Mouse (Mus musculus) brain, embryonic 14.5 days (tissue): ENCODE data around the gene Polk. TPM values are rescaled to one million over a fixed set of nuclear protein-coding genes. Genes with fewer than 3 reads are reported as not detected.

Experiments used
- DNase-seq: peaks from one replicate; pipeline ENCODE4 v3.0.0-alpha.2; 2011; ENCODE audit warnings: low read depth
- CTCF ChIP-seq: fragments of 200-500 bp; IDR thresholded peaks from 2 replicates; pipeline ENCODE4 v1.5.1; 2012; ENCODE audit warnings: inconsistent platforms, mild to moderate bottlenecking, moderate library complexity, borderline replicate concordance; ENCODE audit not compliant: insufficient read depth, insufficient read length; ENCODE audit errors: extremely low read depth
- POLR2A ChIP-seq: fragments of 200-500 bp; IDR thresholded peaks from 2 replicates; pipeline ENCODE4 v1.6.1; 2012; ENCODE audit warnings: mild to moderate bottlenecking, inconsistent platforms, borderline replicate concordance; ENCODE audit not compliant: poor library complexity, insufficient read depth, insufficient read length, severe bottlenecking; ENCODE audit errors: extremely low read depth
- polyA plus RNA-seq: library from polyadenylated mRNA; depleted of rRNA; stranded (reverse); fragments of >200 nt; gene quantifications from 2 replicates; pipeline ENCODE4 v1.2.3, GENCODE M21; 2012

The Polk gene
- polyA plus RNA-seq, 1 experiment: 4.8 TPM

DNA sequence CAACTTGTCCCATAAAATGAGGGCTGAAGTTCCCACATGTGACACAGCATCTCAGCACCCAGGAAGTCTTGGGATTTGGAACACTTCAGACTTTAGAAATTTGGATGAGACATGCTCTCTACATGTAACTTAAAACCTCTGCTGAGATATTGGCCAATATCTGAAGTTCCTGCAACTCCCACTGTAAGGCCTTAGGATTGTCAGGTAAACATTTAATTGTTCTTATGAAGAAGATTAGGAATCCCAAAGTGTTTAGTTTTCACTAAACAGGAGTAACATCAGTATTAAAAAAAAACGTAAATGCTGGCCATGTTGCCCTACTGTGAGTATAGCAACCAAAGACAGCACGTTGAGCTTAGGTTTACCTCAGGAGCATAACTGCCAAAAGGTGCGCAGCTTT lies 51.9 kb downstream of the Polk start, which contains the start of gene Gm17622:
Gm17622 (plus strand) TSS at position 301 of the 400 bp plus-strand sequence.
- no peak for TF ChIP-seq POLR2A
- TF ChIP-seq CTCF: no peak
- DNase-seq: no peak

- TF ChIP-seq CTCF: no peak
- no peak for TF ChIP-seq POLR2A
- no peak for DNase-seq
Observed at GRCm38 (mm10) chr13:96487968-96488367, 54.4 kb downstream of the Polk start.

GRCm38 (mm10) chr13:96487230-96487629 lies 55.1 kb downstream of the Polk start:
- no peak for DNase-seq
- TF ChIP-seq CTCF (no peak), POLR2A (no peak)

DNA sequence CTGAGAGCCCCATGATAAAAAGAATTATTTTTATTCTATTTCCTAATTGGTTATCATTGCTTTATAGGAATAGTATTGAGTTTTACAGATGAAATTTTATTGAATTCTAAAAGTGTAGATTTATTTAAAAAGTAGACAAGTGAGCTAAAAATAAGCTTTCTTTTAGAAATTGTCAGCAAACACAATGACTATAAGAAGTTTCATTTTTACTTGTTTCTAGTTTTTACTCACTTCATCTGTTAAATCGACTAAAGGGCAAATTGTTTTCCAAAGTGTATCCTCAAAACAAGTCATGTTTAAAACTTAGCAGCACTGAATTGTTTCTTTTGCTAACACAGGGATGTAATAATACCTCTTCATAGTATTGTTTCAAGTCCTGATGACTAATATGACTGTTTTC lies 63.4 kb downstream of the Polk start:
- no peak for DNase-seq
- no peak for TF ChIP-seq CTCF
- no peak for TF ChIP-seq POLR2A

- no peak for TF ChIP-seq POLR2A
- no peak for TF ChIP-seq CTCF
- no peak for DNase-seq
Observed at GRCm38 (mm10) chr13:96477226-96477625, 65.2 kb downstream of the Polk start.

GRCm38 (mm10) chr13:96470957-96471356 lies 71.4 kb downstream of the Polk start, which contains the start of gene Ankdd1b:
TSS of gene Ankdd1b (minus strand) at chr13:96471198.
- TF ChIP-seq POLR2A: no peak
- no peak for TF ChIP-seq CTCF
- no peak for DNase-seq

- TF ChIP-seq POLR2A (no peak), CTCF (no peak)
- DNase-seq: no peak
Observed at GRCm38 (mm10) chr13:96470556-96470955, 71.8 kb downstream of the Polk start.

GRCm38 (mm10) chr13:96468678-96469077 lies 73.7 kb downstream of the Polk start:
- TF ChIP-seq CTCF: no peak
- DNase-seq: no peak

DNA sequence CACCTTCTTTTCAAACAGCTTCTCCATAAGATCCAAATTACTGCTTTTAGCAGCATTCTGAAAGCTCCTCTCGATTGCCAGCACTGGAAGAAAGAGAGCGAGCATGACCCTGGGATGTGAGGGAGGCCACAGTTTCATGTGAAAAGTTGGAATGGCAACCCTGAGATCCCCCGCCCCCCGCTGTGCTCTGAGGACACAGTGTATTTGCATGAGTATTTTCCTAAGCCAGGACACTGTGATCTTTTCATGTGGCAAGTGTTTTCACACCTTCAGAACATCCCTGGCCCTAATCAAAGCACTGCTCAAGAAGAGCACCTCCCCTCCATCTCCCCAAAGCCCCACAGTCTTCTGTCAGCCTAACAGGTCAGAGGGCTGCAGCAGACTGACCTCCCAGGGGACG lies 77.1 kb downstream of the Polk start:
- TF ChIP-seq POLR2A: no peak
- no peak for TF ChIP-seq CTCF
- DNase-seq: no peak

DNA sequence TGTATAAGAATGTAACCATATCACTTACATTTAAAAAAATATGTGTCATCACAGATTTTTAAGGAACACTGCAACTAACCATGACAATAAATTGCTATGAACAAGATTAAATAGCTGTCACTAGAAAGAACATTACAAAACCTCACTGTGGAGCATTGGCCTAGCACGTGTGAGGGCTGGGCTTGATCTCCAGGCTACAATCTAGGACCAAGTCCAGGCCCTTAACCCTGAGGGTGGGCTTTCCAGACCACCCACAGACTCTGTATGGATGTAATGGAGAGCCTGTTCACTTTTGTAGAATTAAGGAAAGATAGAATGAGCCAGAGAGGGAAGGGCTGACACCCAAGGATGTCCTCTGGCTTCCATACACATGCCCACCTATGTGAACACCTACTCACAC lies 79.7 kb downstream of the Polk start:
- DNase-seq: no peak
- TF ChIP-seq CTCF (no peak), POLR2A (no peak)

GRCm38 (mm10) chr13:96458606-96459005 lies 83.8 kb downstream of the Polk start:
- DNase-seq: no peak
- TF ChIP-seq POLR2A: no peak
- no peak for TF ChIP-seq CTCF

DNA sequence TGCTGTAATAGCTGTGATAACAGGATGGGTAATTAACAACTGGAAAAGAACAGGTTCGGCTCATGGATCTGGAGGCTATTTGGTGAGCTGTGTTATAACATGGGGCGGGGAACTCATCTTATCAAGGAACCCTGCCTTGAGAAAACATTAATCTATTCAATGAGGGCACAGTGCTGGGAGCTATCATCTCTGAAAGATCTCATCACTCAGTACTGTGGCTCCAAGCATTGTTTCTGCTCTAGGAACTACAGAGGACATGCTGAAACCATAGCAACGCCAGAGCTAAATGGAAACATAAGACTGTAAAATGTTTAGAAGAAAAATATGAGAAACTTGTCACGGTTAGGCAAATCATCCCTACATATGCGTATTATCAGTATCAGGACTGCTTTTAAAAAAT lies 84.4 kb downstream of the Polk start:
- peak; percentile 6 for DNase-seq
- no peak for TF ChIP-seq CTCF
- no peak for TF ChIP-seq POLR2A

DNA sequence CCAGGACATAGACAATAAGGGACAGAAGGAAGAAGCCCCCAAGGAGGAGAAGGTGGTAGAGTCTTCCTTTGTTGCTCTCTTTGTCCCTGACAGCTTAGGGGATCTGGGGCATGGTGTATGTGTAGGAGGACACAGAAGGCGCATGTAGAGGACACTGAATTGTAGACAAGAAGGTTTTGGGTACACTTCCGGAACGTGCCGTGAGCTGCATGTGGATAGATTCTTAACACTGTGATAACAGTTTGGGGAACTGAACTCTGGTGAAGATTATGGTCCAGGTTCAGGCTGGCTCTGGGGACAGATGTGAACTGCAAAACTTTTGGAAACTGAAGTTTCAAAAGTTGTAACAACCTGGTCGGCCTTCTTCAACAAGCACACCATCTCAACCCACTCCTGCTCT lies 84.8 kb downstream of the Polk start:
- no peak for TF ChIP-seq CTCF
- no peak for TF ChIP-seq POLR2A
- no peak for DNase-seq
